Mouse (Mus musculus): ENCODE measurements around the gene Nudt22.

Gene Nudt22

DNA sequence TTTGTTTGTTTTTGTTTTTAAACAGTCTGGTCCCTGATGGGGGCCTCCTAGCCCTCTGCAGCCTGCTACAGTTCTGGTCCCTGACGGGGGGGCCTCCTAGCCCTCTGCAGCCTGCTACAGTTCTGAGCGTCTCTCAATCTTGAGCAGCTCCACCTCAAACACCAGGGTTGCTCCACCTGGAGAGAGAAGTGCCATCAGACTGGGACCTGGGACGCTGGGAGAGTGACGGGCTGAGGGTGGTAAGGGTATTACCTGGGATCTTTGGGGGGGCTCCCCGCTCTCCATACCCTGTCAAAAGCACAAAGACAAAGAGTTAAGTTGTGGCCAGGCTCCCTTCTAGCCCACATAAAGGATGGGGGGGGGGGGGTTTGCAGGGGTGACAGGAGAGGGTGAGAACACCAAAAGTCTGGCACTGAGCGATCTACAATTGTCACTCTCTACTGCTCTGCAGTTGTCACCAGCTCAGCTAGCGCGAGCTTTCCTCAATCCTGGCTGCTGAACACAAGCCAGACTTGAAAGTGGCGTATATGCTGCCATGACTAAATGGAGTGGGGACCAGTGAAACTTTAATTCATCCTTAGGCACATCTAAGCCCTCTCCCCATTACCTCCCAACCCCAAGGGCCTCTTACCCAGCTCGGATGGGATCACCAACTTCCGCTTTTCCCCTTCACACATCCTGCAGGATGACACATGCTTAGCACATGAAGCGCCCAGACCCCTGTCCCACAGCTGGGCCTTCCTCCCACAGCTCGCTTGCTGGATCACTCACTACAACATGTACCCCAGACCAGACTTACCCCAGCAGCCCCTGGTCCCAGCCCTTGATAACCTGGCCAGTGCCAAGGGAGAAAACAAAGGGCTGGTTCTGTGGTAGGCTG is 17.9 kb downstream of the Nudt22 start:
- DNase-seq (ENCODE audit: low spot score): no peak

DNA sequence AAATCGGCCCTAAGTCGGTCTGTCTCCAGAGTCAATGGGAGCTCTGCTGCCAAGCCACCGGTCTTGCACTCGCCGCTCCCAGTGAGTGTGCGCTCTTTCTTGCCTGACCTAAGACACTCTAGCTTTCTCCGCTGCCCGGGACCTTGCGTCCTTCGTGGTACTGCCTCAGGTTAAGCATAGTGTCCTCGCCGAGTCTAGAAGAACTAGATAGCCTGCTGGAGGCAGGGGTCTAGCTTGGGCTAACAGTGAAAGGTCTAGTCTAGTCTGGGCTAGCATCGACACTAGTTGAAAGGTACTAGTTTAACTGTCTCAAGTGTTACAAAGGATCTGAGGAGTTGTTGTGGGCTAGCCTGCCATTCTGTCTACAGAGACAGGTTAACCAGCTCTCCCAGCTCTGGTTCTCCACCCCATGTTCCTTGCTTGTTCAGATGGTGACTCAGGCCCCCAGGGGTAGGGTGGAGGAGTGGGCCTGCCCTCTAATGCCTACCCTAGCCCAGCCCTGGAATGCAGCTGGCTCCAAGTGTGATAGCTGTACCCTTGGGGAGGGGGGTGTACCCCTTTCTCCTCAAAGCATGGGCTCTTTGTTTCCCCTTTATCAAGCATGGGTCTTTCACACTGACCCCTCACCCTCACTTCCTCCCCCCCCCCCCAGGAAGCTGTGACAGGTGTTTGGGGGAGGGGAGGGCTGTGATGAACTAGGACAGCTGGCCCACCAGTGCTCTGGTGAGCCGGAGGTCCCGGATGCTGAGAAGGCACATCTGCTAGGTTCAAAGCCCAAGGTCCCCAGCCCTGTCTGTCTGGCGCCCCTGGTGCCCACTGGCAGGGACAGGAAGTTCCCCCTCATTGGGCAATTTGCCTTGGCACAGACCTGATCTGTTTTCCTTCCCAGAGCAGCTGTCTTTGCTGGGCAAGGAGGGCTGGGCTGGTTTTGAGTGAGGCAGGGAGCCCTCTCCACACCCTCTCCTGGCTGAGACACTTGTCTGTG is 20.1 kb downstream of the Nudt22 start, which contains the start of gene Plcb3:
Gene Plcb3, minus strand, starts transcription at position 934 of the 985 bp plus-strand sequence.
- peak; percentile 77 for DNase-seq (ENCODE audit: low spot score)

- peak; percentile 94 for DNase-seq (ENCODE audit: low spot score)
These were observed 21.4 kb downstream of the Nudt22 start, which contains the start of gene Ppp1r14b for GRCm38 (mm10) chr19:6974211-6975205. Ppp1r14b (plus strand) TSS chr19:6974968.

GRCm38 (mm10) chr19:6973581-6974190 is 22.2 kb downstream of the Nudt22 start:
- no peak for DNase-seq (ENCODE audit: low spot score)

DNA sequence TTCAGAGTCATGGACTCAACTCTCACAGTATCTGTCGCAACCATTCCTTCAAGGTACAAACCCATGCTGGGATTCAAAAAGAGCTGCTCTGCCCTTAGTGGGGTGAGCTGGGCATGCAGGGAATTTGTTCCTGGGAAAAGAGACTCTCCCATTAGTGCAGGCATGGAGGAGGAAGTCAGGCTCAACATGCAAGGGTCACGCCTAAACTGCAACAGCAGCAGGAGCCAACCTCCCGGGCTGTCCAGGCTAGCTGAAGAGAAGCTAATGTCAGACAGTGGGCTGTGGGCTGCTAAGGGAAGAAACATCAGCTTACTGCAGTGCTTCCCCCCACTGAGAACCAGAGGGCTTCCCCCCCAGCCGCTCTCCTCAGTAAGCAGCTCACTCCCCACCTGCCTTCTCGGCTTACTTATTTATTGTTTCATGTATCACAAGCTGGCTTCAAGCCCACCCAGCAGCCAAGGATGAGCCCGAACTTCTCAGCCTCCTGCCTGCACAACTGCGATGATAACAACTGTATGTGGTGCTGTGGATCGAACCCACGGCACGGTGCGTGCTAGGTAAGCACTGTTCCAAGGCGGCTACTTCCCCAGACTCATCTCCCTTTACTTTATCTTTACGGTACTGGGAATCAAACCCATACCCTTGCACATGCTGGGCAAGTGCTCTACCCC is 23.5 kb downstream of the Nudt22 start:
- no peak for DNase-seq (ENCODE audit: low spot score)

DNA sequence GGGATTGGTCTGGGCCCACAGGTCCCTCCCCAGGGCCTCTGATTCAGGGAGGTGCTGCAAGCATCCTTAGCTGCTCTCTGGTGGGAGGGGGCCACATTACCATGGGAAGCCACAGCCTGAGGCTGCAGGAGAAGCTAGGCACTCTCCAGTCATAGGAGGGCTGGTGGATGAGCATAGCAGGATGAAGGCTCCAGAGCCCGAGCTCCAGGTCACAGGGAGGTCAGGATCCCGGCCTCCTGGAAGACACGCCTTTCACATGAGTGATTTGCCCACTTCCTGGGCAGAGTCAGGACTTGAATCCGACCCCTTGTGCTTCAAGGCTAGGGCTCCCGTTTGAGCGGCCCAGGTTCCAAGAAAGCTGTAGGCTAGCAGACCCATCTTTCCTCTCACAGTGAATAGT is 24.3 kb downstream of the Nudt22 start:
- peak; percentile 54 for DNase-seq (ENCODE audit: low spot score)

- no peak for DNase-seq (ENCODE audit: low spot score)
These were observed 25.3 kb downstream of the Nudt22 start for GRCm38 (mm10) chr19:6970460-6971085.

DNA sequence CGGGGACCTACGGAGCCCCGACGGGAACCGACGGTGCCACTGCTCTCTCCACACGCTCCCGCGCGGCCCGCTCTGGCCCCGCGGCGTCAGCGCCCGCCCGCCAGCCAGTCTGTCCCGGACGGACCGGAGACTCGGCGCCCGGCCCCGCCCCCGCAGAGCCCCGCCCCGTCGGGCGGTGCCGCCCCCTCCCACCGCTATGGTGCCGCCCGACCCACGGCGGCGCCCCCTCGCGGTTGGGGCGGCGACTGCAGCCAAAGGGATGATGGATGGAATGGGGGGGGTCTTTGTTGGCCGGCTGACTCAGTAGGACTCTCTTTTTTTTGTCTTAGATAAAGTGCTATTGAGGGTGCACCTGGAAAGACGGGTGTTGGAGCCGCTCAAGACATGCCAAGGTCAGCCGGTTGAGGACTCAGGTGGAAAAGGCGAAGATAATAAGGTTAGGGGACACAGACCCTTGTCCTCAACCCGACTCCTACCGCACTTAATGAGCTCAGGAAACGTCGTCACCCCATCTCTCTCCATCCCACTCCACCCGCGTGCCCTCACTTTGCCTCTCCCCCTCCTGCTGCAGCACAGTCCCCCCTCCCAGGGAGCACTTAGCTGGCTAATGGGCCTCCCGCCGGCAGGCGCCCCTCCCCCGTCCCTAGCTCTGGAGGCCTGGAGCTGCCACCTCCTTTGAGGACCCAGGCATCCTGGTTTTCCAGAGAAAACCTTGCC is 26.1 kb downstream of the Nudt22 start:
- DNase-seq (ENCODE audit: low spot score): peak; percentile 49

DNA sequence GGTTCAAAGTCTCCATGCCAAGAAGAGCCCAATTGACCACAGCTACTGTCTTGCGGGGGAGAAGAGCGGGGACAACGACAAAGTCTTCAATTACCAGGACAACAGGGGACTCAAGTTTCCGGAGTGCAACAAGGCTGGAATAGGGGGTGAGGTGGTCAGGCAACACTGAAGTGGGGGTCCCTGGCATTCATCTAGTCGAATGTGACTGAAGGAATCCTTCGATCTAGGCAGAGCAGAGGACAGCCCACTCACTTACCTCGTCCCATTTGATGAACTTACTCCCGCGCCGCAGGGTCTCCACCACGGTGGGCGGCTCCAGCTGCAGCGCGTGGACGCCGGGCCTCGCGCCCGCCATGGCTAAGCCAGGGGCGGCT is 26.6 kb downstream of the Nudt22 start:
- peak; percentile 41 for DNase-seq (ENCODE audit: low spot score)

GRCm38 (mm10) chr19:6968491-6969271 is 27.2 kb downstream of the Nudt22 start:
- no peak for DNase-seq (ENCODE audit: low spot score)

- no peak for DNase-seq (ENCODE audit: low spot score)
These were observed 39.5 kb downstream of the Nudt22 start for GRCm38 (mm10) chr19:6956461-6956860.

DNA sequence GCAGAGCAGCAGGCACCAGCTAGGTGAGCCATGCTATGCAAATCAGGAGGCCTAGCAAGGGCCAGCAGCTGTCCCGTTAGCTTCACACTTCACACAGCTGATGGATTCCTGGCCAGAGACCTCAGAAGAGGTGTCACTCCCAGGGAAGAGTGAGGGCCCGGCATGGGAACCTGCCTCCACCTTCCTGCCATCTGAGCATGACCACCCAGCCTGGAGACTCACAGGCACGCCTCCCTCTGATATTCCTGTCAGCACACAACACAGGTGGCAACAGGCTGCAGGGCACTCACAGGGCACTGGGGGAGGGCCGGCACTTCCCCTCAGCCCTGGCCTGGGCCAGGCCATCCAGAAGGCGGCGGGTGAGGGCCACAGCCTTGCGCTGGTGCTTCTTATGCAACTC is 40.5 kb downstream of the Nudt22 start:
- no peak for DNase-seq (ENCODE audit: low spot score)

DNA sequence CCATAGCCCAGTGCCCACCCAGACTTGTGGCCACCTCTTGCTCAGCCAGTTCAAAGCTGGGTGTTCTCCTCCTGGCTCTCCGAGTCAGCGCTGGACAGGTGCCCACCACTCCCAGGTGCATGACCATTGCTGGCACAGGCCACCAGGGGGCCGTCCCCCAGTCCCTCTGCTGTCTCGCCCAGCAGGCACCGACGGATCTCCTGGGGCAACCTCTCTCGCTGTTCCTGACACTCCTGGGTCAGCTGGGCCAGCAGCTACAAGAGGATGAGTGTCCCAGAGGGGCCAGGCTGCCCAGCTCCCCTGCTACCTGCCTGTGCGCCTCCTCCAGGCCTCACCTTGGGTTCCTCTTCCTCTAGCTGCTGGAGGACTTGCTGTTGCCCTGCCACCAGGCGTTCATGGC is 41.9 kb downstream of the Nudt22 start:
- no peak for DNase-seq (ENCODE audit: low spot score)

- DNase-seq (ENCODE audit: low spot score): no peak
These were observed 43.2 kb downstream of the Nudt22 start for GRCm38 (mm10) chr19:6952712-6953037.

GRCm38 (mm10) chr19:6951994-6952711 is 43.8 kb downstream of the Nudt22 start:
- DNase-seq (ENCODE audit: low spot score): peak; percentile 57

DNA sequence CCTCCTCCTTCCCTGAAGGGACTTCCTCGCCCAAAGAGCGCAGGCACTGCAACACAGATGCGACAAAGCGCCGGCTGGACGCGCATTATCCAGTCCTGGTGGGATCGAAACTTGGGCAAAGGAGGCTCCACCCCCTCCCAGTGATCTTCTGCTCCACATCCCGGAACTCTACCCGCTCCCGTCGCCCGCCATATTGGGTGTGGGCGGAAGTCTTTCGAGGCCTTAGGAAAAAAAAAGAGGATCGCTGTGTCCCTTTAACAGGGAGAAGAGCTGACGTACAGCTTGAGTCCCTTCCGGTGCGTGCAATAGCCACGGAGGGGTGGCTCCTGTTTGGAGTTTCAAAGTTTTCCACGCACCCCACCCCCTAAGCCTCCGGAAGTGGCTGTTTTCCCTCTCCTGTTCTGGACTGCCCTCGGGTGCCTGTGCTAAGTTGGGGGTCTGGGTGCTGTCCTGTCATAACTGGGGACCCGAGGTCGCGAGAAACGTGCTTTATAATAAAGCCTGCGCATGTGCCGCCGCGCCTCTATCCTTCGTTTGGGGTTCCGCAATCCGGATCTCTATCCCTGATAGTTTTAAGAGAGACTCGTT is 44.4 kb downstream of the Nudt22 start:
- DNase-seq (ENCODE audit: low spot score): peak; percentile 93

- peak; percentile 83 for DNase-seq (ENCODE audit: low spot score)
These were observed 45.2 kb downstream of the Nudt22 start for GRCm38 (mm10) chr19:6950613-6951153.

All from embryo, embryonic 10 days (tissue).